Mouse (Mus musculus) heart, embryonic 11.5 days (tissue): ENCODE results near the gene Mbnl2. TPM values are rescaled to one million over a fixed set of nuclear protein-coding genes. Genes with fewer than 3 reads are reported as not detected.

ENCODE experiments used
- ATAC-seq: fragments of 200-750 bp; cut with Nextera tagmentation; replicated peaks from 2 replicates; pipeline ENCODE4 v1.8.0; 2017; ENCODE audit warnings: moderate library complexity; ENCODE audit not compliant: insufficient number of reproducible peaks, low FRiP score, low TSS enrichment
- H3K27ac ChIP-seq: fragments of 300-500 bp; sonication (generic); 2 replicates; pipeline ENCODE4 v1.5.1; 2014; ENCODE audit warnings: mild to moderate bottlenecking, low read depth, low read length
- H3K27me3 ChIP-seq: fragments of 300-500 bp; sonication (generic); 2 replicates; pipeline ENCODE4 v1.6.1; 2014; ENCODE audit warnings: mild to moderate bottlenecking, low read length, mixed read lengths; ENCODE audit not compliant: control insufficient read depth, insufficient read depth
- H3K36me3 ChIP-seq: fragments of 300-500 bp; sonication (generic); 2 replicates; pipeline ENCODE4 v1.6.1; 2014; ENCODE audit warnings: mild to moderate bottlenecking, low read length, moderate library complexity, mixed read lengths; ENCODE audit not compliant: control insufficient read depth, insufficient read depth
- H3K4me1 ChIP-seq: fragments of 300-500 bp; sonication (generic); 2 replicates; pipeline ENCODE4 v1.6.1; 2014; ENCODE audit warnings: low read length; ENCODE audit not compliant: control insufficient read depth, insufficient read depth
- H3K4me2 ChIP-seq: fragments of 300-500 bp; sonication (generic); 2 replicates; pipeline ENCODE4 v1.6.1; 2014; ENCODE audit warnings: mild to moderate bottlenecking, moderate library complexity
- H3K4me3 ChIP-seq: fragments of 300-500 bp; sonication (generic); 2 replicates; pipeline ENCODE4 v1.5.1; 2014; ENCODE audit warnings: low read depth, low read length
- H3K9ac ChIP-seq: fragments of 300-500 bp; sonication (generic); 2 replicates; pipeline ENCODE4 v1.6.1; 2014; ENCODE audit warnings: mild to moderate bottlenecking, low read depth, low read length, moderate library complexity
- H3K9me3 ChIP-seq: fragments of 300-500 bp; sonication (generic); replicated peaks from 2 replicates; pipeline ENCODE4 v1.6.1; 2016; ENCODE audit warnings: low read length; ENCODE audit not compliant: control insufficient read depth
- WGBS: fragments of 180-500 bp; shearing (Covaris S2); extraction: QIAGEN DNeasy Blood & Tissue Kit; methylation state at CpG from one replicate; pipeline ENCODE4 v1.1.7; 2014; ENCODE audit not compliant: insufficient replicate concordance; 5-methylcytosine and 5-hydroxymethylcytosine counted together
- polyA plus RNA-seq: library from polyadenylated mRNA; unstranded; fragments of >200 nt; fragmentation: Nextera tagmentation; extraction: Ambion mirVana; gene quantifications from 2 replicates; pipeline ENCODE4 v1.2.1, GENCODE M21; 2014

Gene Mbnl2
- polyA plus RNA-seq, 1 experiment from 2014 or later: 107 TPM

DNA sequence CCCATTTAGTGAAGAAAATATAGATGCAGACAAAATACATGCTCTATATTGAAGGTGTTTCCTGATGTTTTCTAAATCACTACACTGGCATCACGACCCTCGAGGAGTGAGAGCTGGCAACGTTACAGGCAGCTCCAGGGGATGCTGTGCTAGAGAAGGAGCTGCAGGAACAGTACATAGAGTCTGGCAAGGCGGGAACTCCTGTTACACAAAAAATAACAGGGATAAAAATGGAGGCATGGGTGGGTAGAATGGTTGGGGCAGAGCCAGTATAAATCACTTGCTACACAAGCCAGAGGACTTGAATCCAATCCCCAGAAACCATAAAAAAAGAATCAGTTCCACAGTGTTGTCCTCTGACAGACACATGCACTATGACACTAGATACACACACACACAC is 165.8 kb downstream of the Mbnl2 start:
- Histone ChIP-seq H3K27me3 (no peaks in the 10 kb centered on the region), H3K27ac (no peak overlapping the region), H3K4me3 (no peak overlapping the region), H3K36me3 (peaks cover 3% of the 10 kb centered on the region; the same call in 1 of the 2 replicates), H3K9me3 (no peaks in the 10 kb centered on the region), H3K4me2 (no peak overlapping the region), H3K4me1 (no peaks in the 10 kb centered on the region), H3K9ac (no peak overlapping the region)
- WGBS: 81% methylated on average over 4 of the region's 4 CpGs
- ATAC-seq: no peak

DNA sequence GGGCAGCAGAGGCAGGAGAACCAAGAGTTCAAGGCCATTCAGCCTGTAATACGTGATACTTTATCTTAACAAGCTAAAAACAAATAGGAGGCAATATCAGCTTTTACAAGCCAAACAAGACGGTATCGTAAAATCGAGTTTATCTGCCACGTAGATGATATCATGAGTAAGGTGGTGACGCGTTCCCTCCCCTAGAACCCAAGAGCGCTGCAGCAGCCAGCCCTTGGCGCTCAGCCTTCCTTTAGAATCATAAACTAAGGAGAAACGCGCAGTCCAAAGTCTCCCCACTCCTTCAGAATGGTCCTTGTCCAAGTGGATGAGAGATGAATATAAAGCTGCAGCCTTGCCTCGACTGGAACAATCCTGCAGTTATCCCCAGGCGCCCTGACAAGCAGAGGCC is 166.4 kb downstream of the Mbnl2 start:
- H3K4me1 ChIP-seq: no peaks in the 10 kb centered on the region
- no peaks in the 10 kb centered on the region for H3K9me3 ChIP-seq
- ATAC-seq: no peak
- H3K27ac ChIP-seq: no peak overlapping the region
- no peak overlapping the region for H3K4me3 ChIP-seq
- H3K9ac ChIP-seq: no peak overlapping the region
- peaks cover 2% of the 10 kb centered on the region; the same call in 1 of the 2 replicates for H3K36me3 ChIP-seq
- WGBS: 87% methylated on average over 13 of the region's 13 CpGs
- no peaks in the 10 kb centered on the region for H3K27me3 ChIP-seq
- H3K4me2 ChIP-seq: no peak overlapping the region

DNA sequence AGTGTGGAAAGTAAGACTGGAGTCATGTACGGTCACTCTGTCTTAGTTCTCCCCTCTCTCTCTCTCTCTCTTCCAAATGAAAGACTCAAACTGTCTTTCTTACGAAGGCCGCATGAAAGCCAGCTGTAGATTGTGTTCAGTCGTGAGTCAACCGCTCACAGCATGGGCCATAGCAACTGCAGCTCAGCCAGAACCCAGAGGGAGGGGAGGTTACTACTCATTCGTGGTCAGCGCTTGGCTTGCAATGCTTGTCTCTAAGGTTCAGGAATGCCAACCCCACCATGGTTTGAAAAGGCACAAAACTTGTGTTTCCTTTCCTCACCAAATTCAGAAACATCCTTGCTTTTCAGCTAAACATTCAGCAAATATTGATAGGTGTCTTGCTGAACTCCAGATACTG is 178.8 kb downstream of the Mbnl2 start:
- no peak overlapping the region for H3K27ac ChIP-seq
- H3K9ac ChIP-seq: no peak overlapping the region
- no peaks in the 10 kb centered on the region for H3K36me3 ChIP-seq
- H3K4me1 ChIP-seq: no peaks in the 10 kb centered on the region
- H3K4me3 ChIP-seq: no peak overlapping the region
- 0 out of 2 replicates have a peak, but pooled peaks cover 2% of the 10 kb centered on the region for H3K9me3 ChIP-seq
- ATAC-seq: no peak
- H3K27me3 ChIP-seq: no peaks in the 10 kb centered on the region
- 92% methylated on average over 7 of the region's 7 CpGs for WGBS
- H3K4me2 ChIP-seq: no peak overlapping the region

DNA sequence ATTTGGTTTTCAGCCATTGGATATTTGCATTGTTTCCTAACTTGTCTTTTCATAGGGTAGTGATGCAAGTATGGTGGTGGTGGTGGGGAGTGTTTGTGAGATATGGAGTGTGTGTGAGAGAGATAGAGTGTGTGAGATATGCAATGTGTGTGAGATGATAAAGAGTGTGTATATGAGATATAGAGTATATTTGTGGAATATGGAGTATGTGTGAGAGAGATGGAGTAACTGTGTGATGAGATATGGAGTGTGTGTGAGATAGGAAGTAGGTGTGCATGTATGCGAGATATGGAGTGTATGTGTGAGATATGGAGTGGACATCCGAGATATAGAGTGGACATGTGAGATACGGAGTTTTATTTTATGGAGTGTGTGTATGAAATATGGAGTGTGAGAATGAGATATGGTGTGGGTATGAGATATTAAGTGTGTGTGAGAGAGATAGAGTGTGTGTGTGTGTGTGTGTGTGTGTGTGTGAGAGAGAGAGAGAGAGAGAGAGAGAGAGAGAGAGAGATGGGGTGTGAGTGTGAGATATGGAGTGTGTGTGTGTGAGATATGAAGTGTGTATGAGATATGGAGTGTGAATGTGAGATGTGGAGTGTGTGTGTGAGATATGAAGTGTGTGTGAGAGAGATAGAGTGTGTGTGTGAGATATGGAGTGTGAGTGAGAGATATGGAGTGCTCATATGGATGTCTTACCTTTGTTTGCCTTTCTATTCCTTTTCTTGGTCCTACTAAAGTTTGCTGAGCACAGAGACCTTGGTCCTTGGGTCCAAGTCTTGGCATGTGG is 188.7 kb downstream of the Mbnl2 start:
- no peak overlapping the region for H3K9ac ChIP-seq
- no peaks in the 10 kb centered on the region for H3K9me3 ChIP-seq
- WGBS: 79% methylated on average over 3 of the region's 3 CpGs
- no peak for ATAC-seq
- H3K36me3 ChIP-seq: no peaks in the 10 kb centered on the region
- no peaks in the 10 kb centered on the region for H3K4me1 ChIP-seq
- H3K27ac ChIP-seq: no peak overlapping the region
- H3K4me3 ChIP-seq: no peak overlapping the region
- H3K4me2 ChIP-seq: no peak overlapping the region
- H3K27me3 ChIP-seq: no peaks in the 10 kb centered on the region

DNA sequence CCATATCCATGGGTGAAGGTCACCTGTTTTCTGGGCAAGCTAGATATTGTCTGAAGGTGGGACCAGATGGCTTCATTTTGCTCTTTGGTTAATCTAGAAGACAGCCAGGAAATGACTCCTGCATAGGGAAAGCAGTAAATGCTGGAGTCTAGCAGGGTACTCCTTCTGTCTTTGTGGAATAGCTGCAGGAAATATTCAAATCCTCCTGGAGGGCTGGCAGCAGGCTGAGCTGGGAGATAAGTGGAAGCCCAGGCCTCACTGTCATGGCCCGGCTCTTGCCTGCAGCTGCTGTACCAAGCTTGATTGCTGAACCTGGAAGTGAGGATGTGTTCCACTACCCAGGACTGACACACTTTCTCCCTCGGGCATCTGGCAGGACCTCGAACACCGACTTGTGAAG is 191.3 kb downstream of the Mbnl2 start:
- Histone ChIP-seq H3K4me3 (no peak overlapping the region), H3K27me3 (no peaks in the 10 kb centered on the region), H3K9me3 (no peaks in the 10 kb centered on the region), H3K9ac (no peak overlapping the region), H3K27ac (no peak overlapping the region), H3K4me1 (no peaks in the 10 kb centered on the region), H3K4me2 (no peak overlapping the region), H3K36me3 (no peaks in the 10 kb centered on the region)
- 61% methylated on average over 4 of the region's 4 CpGs for WGBS
- no peak for ATAC-seq

DNA sequence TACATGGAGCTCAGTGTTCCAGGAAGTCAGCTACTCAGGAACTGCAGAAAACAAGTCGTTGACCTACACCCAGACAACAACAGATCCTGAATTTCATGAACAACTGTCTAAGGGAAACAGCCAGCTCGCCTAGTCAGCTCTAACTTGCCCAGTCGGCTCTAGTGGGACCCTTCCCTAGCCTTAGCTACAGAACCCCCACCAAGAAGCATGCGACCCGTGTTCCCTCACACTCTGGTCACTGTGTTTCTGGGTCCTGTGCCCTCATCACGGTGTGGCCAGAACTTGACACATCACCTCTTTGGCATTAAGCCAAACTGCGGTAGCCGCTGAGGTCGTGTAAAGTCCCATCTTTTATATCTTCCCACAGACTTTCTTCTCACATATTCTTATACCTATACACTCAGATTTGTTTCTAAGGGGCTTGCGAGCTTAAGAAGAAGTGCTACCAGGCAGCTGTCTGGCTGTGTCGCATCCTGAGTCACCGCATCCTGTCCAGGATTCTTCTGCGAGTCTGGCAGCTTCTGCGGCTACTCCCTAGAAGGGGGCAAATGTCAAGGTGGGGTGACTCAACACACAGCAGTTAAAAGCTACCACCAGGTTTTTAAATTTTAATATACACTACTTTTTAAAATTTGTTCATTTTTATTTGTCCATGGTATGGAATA is 193.8 kb downstream of the Mbnl2 start:
- no peak for ATAC-seq
- Histone ChIP-seq H3K4me3 (no peak overlapping the region), H3K27ac (no peak overlapping the region), H3K36me3 (no peaks in the 10 kb centered on the region), H3K4me2 (no peak overlapping the region), H3K9ac (no peak overlapping the region), H3K9me3 (no peaks in the 10 kb centered on the region), H3K4me1 (no peaks in the 10 kb centered on the region), H3K27me3 (no peaks in the 10 kb centered on the region)
- WGBS: 80% methylated on average over 14 of the region's 14 CpGs

DNA sequence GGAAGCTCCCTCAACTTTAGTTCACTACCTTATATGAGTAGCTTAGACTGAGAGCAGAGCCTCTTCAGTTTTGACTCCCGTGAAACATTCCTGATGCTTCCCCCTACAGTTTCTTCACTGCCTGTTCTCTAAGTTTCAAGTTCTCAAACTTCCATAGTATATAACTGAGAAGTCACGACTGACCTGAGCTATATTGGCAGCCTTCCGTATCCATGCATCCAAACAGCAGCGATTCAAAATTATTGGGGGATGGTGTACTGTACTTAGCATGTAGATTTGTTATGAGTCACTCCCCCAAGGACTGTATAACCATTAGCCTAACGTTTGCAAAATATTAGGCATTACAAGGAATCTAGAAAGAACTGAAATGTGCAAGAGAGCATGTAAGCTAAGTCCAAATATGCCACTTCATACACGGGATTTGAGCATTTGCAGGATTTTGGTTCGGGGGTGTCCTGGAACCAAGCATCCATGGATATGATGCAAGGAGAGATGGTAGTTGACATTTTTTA is 200.8 kb downstream of the Mbnl2 start:
- Histone ChIP-seq H3K27ac (no peak overlapping the region), H3K4me1 (no peaks in the 10 kb centered on the region), H3K9ac (no peak overlapping the region), H3K4me2 (peak overlapping the region; percentile 68; the same call in 1 of the 2 replicates), H3K27me3 (no peaks in the 10 kb centered on the region), H3K9me3 (no peaks in the 10 kb centered on the region), H3K36me3 (no peaks in the 10 kb centered on the region), H3K4me3 (no peak overlapping the region)
- WGBS: 71% methylated on average over 7 of the region's 7 CpGs
- no peak for ATAC-seq

DNA sequence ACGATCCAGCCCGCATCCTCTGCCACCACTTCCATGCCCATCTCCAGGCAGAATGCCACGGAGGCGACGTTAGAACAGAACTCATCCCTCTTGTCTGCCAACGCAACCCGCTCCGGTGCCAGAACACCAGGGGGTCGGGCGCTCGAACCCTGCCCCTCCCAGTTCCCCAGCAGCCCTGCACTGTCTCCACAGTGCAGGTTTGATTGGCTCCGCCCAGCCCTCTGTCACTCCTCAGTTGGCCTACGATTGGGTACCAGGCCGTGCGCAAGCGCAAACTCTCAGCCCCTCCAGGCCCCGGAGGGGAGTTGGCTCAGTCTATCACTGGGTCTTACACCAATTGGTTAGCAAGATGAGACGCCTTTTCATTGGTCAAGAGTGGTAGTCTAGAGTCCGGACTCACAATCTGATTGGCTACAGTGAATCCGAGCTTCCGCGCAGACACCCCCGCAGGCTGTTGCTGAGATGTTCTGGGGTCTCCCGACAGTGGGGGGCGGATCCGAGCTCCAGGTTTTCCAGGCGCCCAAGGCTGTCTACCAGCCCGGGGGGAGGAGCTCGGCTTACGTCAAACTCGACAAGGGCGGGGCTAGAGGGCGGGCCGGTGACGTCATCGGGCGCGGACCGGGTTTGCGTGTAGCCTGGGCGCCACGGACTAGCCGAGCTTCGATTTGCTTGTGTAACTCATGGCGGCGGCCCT is 202.0 kb downstream of the Mbnl2 start:
- Histone ChIP-seq H3K27ac (peak overlapping the region; percentile 94), H3K36me3 (no peaks in the 10 kb centered on the region; the same call in 1 of the 2 replicates), H3K4me3 (peak overlapping the region; percentile 51), H3K4me1 (no peaks in the 10 kb centered on the region), H3K9me3 (no peaks in the 10 kb centered on the region), H3K9ac (peak overlapping the region; percentile 72), H3K27me3 (no peaks in the 10 kb centered on the region), H3K4me2 (peak overlapping the region; percentile 68)
- ATAC-seq: peak; percentile 95
- under 1% methylated on average over 46 of the region's 46 CpGs for WGBS
